Mouse (Mus musculus) forebrain, embryonic 14.5 days (tissue): Measurements from ENCODE around the gene Unc45b. TPM values are rescaled to one million over a fixed set of nuclear protein-coding genes. Genes with fewer than 3 reads are reported as not detected.

ENCODE experiments used
- ATAC-seq: fragments of 200-750 bp; cut with Nextera tagmentation; 2 replicates; pipeline ENCODE4 v1.8.0; 2017; ENCODE audit warnings: mild to moderate bottlenecking, moderate library complexity
- DNase-seq: peaks from one replicate; pipeline ENCODE4 v3.0.0-alpha.2; 2015; ENCODE audit warnings: low spot score
- H3K27ac ChIP-seq: fragments of 300-500 bp; sonication (generic); 2 replicates; pipeline ENCODE4 v1.5.1; 2014; ENCODE audit warnings: low read depth, mild to moderate bottlenecking, control low read depth, low read length, moderate library complexity
- H3K27me3 ChIP-seq: fragments of 300-500 bp; sonication (generic); replicated peaks from 2 replicates; pipeline ENCODE4 v1.6.1; 2014; ENCODE audit warnings: low read length, control low read depth, mixed read lengths; ENCODE audit not compliant: control insufficient read depth, insufficient read depth
- H3K36me3 ChIP-seq: fragments of 300-500 bp; sonication (generic); 2 replicates; pipeline ENCODE4 v1.6.1; 2014; ENCODE audit warnings: low read length, control low read depth; ENCODE audit not compliant: control insufficient read depth, insufficient read depth
- H3K4me1 ChIP-seq: fragments of 300-500 bp; sonication (generic); 2 replicates; pipeline ENCODE4 v1.6.1; 2014; ENCODE audit warnings: antibody characterized with exemption, low read length, control low read depth; ENCODE audit not compliant: control insufficient read depth, insufficient read depth
- H3K4me2 ChIP-seq: fragments of 300-500 bp; sonication (generic); 2 replicates; pipeline ENCODE4 v1.6.1; 2014; ENCODE audit warnings: mild to moderate bottlenecking, control low read depth, low read length
- H3K4me3 ChIP-seq: fragments of 300-500 bp; sonication (generic); 2 replicates; pipeline ENCODE4 v1.5.1; 2014; ENCODE audit warnings: low read depth, low read length, control low read depth
- H3K9ac ChIP-seq: fragments of 300-500 bp; sonication (generic); 2 replicates; pipeline ENCODE4 v1.6.1; 2014; ENCODE audit warnings: mild to moderate bottlenecking, low read length, control low read depth, moderate library complexity
- H3K9me3 ChIP-seq: fragments of 300-500 bp; sonication (generic); replicated peaks from 2 replicates; pipeline ENCODE4 v1.6.1; 2016; ENCODE audit warnings: low read length, control low read depth, mixed read lengths; ENCODE audit not compliant: control insufficient read depth
- WGBS: fragments of 180-500 bp; shearing (Covaris S2); extraction: QIAGEN DNeasy Blood & Tissue Kit; methylation state at CpG from one replicate; pipeline ENCODE4 v1.1.7; 2014; 5-methylcytosine and 5-hydroxymethylcytosine counted together
- polyA plus RNA-seq: library from polyadenylated mRNA; unstranded; fragments of >200 nt; fragmentation: Nextera tagmentation; extraction: Ambion mirVana; gene quantifications from 2 replicates; pipeline ENCODE4 v1.2.1, GENCODE M21; 2014

Gene Unc45b
- polyA plus RNA-seq, 1 experiment from 2014 or later = 0.38 TPM

- no peaks in the 10 kb centered on the region for H3K27me3 ChIP-seq
Observed at GRCm38 (mm10) chr11:82869506-82870172, 40.7 kb upstream of the Unc45b start.

GRCm38 (mm10) chr11:82870173-82871030, 39.9 kb upstream of the Unc45b start:
- whole genome bisulfite sequencing = 6% methylated on average over 36 of the region's 36 CpGs

More at GRCm38 (mm10) chr11:82869506-82870172, 40.7 kb upstream of the Unc45b start:
- peaks cover 3% of the 10 kb centered on the region; the same call in 1 of the 2 replicates for H3K4me1 ChIP-seq
- no peak for DNase-seq
- H3K36me3 ChIP-seq = no peaks in the 10 kb centered on the region
- ATAC-seq = no peak
- no peaks in the 10 kb centered on the region for H3K9me3 ChIP-seq
- peak overlapping the region; percentile 77; the same call in 1 of the 2 replicates for H3K9ac ChIP-seq
- peak overlapping the region; percentile 80 for H3K4me2 ChIP-seq
- WGBS = 75% methylated on average over 9 of the region's 9 CpGs
- 0 out of 2 replicates have a peak overlapping the region, but pooled peaks have one; percentile 77 for H3K4me3 ChIP-seq
- H3K27ac ChIP-seq = no peak overlapping the region

GRCm38 (mm10) chr11:82871031-82871446, 39.3 kb upstream of the Unc45b start, which contains the start of gene Rffl:
Gene Rffl, minus strand, starts transcription at chr11:82871210.
- WGBS = under 1% methylated on average over 42 of the region's 43 CpGs
- Histone ChIP-seq H3K27ac (no peak within 1 kb of the TSS), H3K4me3 (peak within 1 kb of the TSS; percentile 77), H3K36me3 (no peaks in the 10 kb centered on the region), H3K27me3 (no peaks in the 10 kb centered on the region), H3K4me1 (peaks cover 3% of the 10 kb centered on the region; the same call in 1 of the 2 replicates), H3K9ac (peak within 1 kb of the TSS; percentile 77), H3K4me2 (peak within 1 kb of the TSS; percentile 80), H3K9me3 (no peaks in the 10 kb centered on the region)
- DNase-seq (peak; percentile 96), ATAC-seq (peak; percentile 97)

More at GRCm38 (mm10) chr11:82870173-82871030, 39.9 kb upstream of the Unc45b start:
- H3K4me1 ChIP-seq = peaks cover 3% of the 10 kb centered on the region; the same call in 1 of the 2 replicates
- no peak overlapping the region for H3K27ac ChIP-seq
- DNase-seq (no peak), ATAC-seq (peak; percentile 21)
- no peaks in the 10 kb centered on the region for H3K9me3 ChIP-seq
- H3K9ac ChIP-seq = peak overlapping the region; percentile 77
- H3K36me3 ChIP-seq = no peaks in the 10 kb centered on the region
- H3K27me3 ChIP-seq = no peaks in the 10 kb centered on the region
- H3K4me3 ChIP-seq = peak overlapping the region; percentile 77
- H3K4me2 ChIP-seq = peak overlapping the region; percentile 80

GRCm38 (mm10) chr11:82874924-82875323, 35.4 kb upstream of the Unc45b start:
- Histone ChIP-seq H3K4me1 (no peaks in the 10 kb centered on the region), H3K27me3 (no peaks in the 10 kb centered on the region), H3K36me3 (0 out of 2 replicates have a peak, but pooled peaks cover 4% of the 10 kb centered on the region), H3K4me2 (no peak overlapping the region), H3K9ac (no peak overlapping the region), H3K27ac (no peak overlapping the region), H3K9me3 (no peaks in the 10 kb centered on the region), H3K4me3 (no peak overlapping the region)
- DNase-seq (no peak), ATAC-seq (no peak)
- WGBS = 91% methylated on average over 5 of the region's 5 CpGs

- ATAC-seq = no peak
- WGBS = 94% methylated on average over 5 of the region's 5 CpGs
- H3K27me3 ChIP-seq = no peaks in the 10 kb centered on the region
Observed at GRCm38 (mm10) chr11:82875631-82876030, 34.7 kb upstream of the Unc45b start.

GRCm38 (mm10) chr11:82877726-82878344, 32.5 kb upstream of the Unc45b start:
- H3K4me3 ChIP-seq = no peak overlapping the region
- DNase-seq = no peak
- ATAC-seq = no peak
- H3K9ac ChIP-seq = no peak overlapping the region
- H3K4me1 ChIP-seq = no peaks in the 10 kb centered on the region
- H3K9me3 ChIP-seq = no peaks in the 10 kb centered on the region
- peak overlapping the region; percentile 24; the same call in 1 of the 2 replicates for H3K27ac ChIP-seq
- 0 out of 2 replicates have a peak, but pooled peaks cover 9% of the 10 kb centered on the region for H3K36me3 ChIP-seq
- H3K27me3 ChIP-seq = no peaks in the 10 kb centered on the region
- no peak overlapping the region for H3K4me2 ChIP-seq
- 74% methylated on average over 7 of the region's 7 CpGs for WGBS

More at GRCm38 (mm10) chr11:82875631-82876030, 34.7 kb upstream of the Unc45b start:
- 0 out of 2 replicates have a peak, but pooled peaks cover 4% of the 10 kb centered on the region for H3K36me3 ChIP-seq
- DNase-seq = no peak
- no peak overlapping the region for H3K4me2 ChIP-seq
- no peak overlapping the region for H3K4me3 ChIP-seq
- H3K4me1 ChIP-seq = no peaks in the 10 kb centered on the region
- H3K9me3 ChIP-seq = no peaks in the 10 kb centered on the region
- H3K9ac ChIP-seq = no peak overlapping the region
- H3K27ac ChIP-seq = no peak overlapping the region

GRCm38 (mm10) chr11:82883180-82883579, 27.2 kb upstream of the Unc45b start:
- Histone ChIP-seq H3K9me3 (no peaks in the 10 kb centered on the region), H3K36me3 (0 out of 2 replicates have a peak, but pooled peaks cover 7% of the 10 kb centered on the region), H3K27me3 (no peaks in the 10 kb centered on the region), H3K4me2 (no peak overlapping the region), H3K4me1 (peaks cover 2% of the 10 kb centered on the region; the same call in 1 of the 2 replicates), H3K9ac (no peak overlapping the region), H3K4me3 (no peak overlapping the region), H3K27ac (no peak overlapping the region)
- WGBS = 76% methylated on average over 8 of the region's 8 CpGs
- ATAC-seq (no peak), DNase-seq (no peak)

GRCm38 (mm10) chr11:82886559-82886958, 23.8 kb upstream of the Unc45b start:
- no peak for ATAC-seq
- DNase-seq = no peak
- Histone ChIP-seq H3K4me3 (no peak overlapping the region), H3K4me2 (no peak overlapping the region), H3K9ac (no peak overlapping the region), H3K36me3 (0 out of 2 replicates have a peak, but pooled peaks cover 5% of the 10 kb centered on the region), H3K4me1 (peaks cover 16% of the 10 kb centered on the region), H3K27me3 (no peaks in the 10 kb centered on the region), H3K9me3 (no peaks in the 10 kb centered on the region), H3K27ac (no peak overlapping the region)
- WGBS = 89% methylated on average over 3 of the region's 3 CpGs
